Mouse (Mus musculus): ENCODE results near the gene Eloa. TPM values are rescaled to one million over a fixed set of nuclear protein-coding genes. Genes with fewer than 3 reads are reported as not detected.
"Not testable (repeated sequence)": the region's sequence is repeated elsewhere in the genome, so short reads cannot be mapped to it uniquely, and the experiment has no call there.

Eloa gene
- polyA plus RNA-seq, 1 experiment from 2014 or later, result 34.6 TPM

- H3K9me3 ChIP-seq (replicated peaks; ENCODE audit: control insufficient read depth, low read length), result peaks cover 10% of the 10 kb centered on the region
- H3K9ac ChIP-seq (ENCODE audit: low read length), result no peak overlapping the region
- H3K4me2 ChIP-seq (ENCODE audit: low read depth, low read length), result no peak overlapping the region
- no peak overlapping the region for H3K27ac ChIP-seq (ENCODE audit: low read length)
- H3K27me3 ChIP-seq (ENCODE audit: control insufficient read depth, insufficient read depth, low read length), result no peaks in the 10 kb centered on the region
- H3K36me3 ChIP-seq (ENCODE audit: control insufficient read depth, insufficient read depth), result no peaks in the 10 kb centered on the region
- H3K4me3 ChIP-seq (ENCODE audit: low read length), result no peak overlapping the region
- WGBS, result 93% methylated on average over 6 of the region's 6 CpGs
- no peaks in the 10 kb centered on the region for H3K4me1 ChIP-seq (ENCODE audit: control insufficient read depth, insufficient read depth, low read length)
- no peak for ATAC-seq (replicated peaks; ENCODE audit: extremely low read depth, insufficient read depth, low FRiP score)
These were observed 27.6 kb downstream of the Eloa start for GRCm38 (mm10) chr4:135993941-135994340.

GRCm38 (mm10) chr4:135987714-135988113 is 33.8 kb downstream of the Eloa start:
- H3K36me3 ChIP-seq (ENCODE audit: control insufficient read depth, insufficient read depth), result peaks cover 8% of the 10 kb centered on the region
- H3K9me3 ChIP-seq (replicated peaks; ENCODE audit: control insufficient read depth, low read length), result no peaks in the 10 kb centered on the region; the same call in 1 of the 2 replicates
- peaks cover 11% of the 10 kb centered on the region for H3K4me1 ChIP-seq (ENCODE audit: control insufficient read depth, insufficient read depth, low read length)
- no peak for ATAC-seq (replicated peaks; ENCODE audit: extremely low read depth, insufficient read depth, low FRiP score)
- 71% methylated on average over 9 of the region's 9 CpGs for WGBS
- no peaks in the 10 kb centered on the region for H3K27me3 ChIP-seq (ENCODE audit: control insufficient read depth, insufficient read depth, low read length)
- peak overlapping the region; percentile 83 for H3K27ac ChIP-seq (ENCODE audit: low read length)
- peak overlapping the region; percentile 97 for H3K9ac ChIP-seq (ENCODE audit: low read length)
- peak overlapping the region; percentile 97 for H3K4me3 ChIP-seq (ENCODE audit: low read length)
- H3K4me2 ChIP-seq (ENCODE audit: low read depth, low read length), result peak overlapping the region; percentile 96

- WGBS, result under 1% methylated on average over 78 of the region's 81 CpGs
- Histone ChIP-seq H3K9ac (ENCODE audit: low read length) (peak within 1 kb of the TSS; percentile 97), H3K4me3 (ENCODE audit: low read length) (peak within 1 kb of the TSS; percentile 97), H3K27ac (ENCODE audit: low read length) (peak within 1 kb of the TSS; percentile 83), H3K27me3 (ENCODE audit: control insufficient read depth, insufficient read depth, low read length) (no peaks in the 10 kb centered on the region), H3K4me1 (ENCODE audit: control insufficient read depth, insufficient read depth, low read length) (peaks cover 11% of the 10 kb centered on the region), H3K4me2 (ENCODE audit: low read depth, low read length) (peak within 1 kb of the TSS; percentile 96), H3K36me3 (ENCODE audit: control insufficient read depth, insufficient read depth) (peaks cover 8% of the 10 kb centered on the region), H3K9me3 (replicated peaks; ENCODE audit: control insufficient read depth, low read length) (no peaks in the 10 kb centered on the region; the same call in 1 of the 2 replicates)
- ATAC-seq (replicated peaks; ENCODE audit: extremely low read depth, insufficient read depth, low FRiP score), result peak; percentile 88
These were observed 34.4 kb downstream of the Eloa start, which contains the start of gene Pithd1 for GRCm38 (mm10) chr4:135986943-135987710. TSS of gene Pithd1 (minus strand) at chr4:135987264.

- H3K4me1 ChIP-seq (ENCODE audit: control insufficient read depth, insufficient read depth, low read length), result peaks cover 11% of the 10 kb centered on the region
- H3K9me3 ChIP-seq (replicated peaks; ENCODE audit: control insufficient read depth, low read length), result no peaks in the 10 kb centered on the region; the same call in 1 of the 2 replicates
- H3K27me3 ChIP-seq (ENCODE audit: control insufficient read depth, insufficient read depth, low read length), result no peaks in the 10 kb centered on the region
- H3K4me2 ChIP-seq (ENCODE audit: low read depth, low read length), result peak overlapping the region; percentile 96
- 7% methylated on average over 23 of the region's 23 CpGs for WGBS
- H3K36me3 ChIP-seq (ENCODE audit: control insufficient read depth, insufficient read depth), result peaks cover 8% of the 10 kb centered on the region
- H3K27ac ChIP-seq (ENCODE audit: low read length), result peak overlapping the region; percentile 43
- H3K9ac ChIP-seq (ENCODE audit: low read length), result peak overlapping the region; percentile 97
- H3K4me3 ChIP-seq (ENCODE audit: low read length), result peak overlapping the region; percentile 97
- no peak for ATAC-seq (replicated peaks; ENCODE audit: extremely low read depth, insufficient read depth, low FRiP score)
These were observed 35.1 kb downstream of the Eloa start for GRCm38 (mm10) chr4:135986301-135986942.

GRCm38 (mm10) chr4:135985769-135986168 is 35.8 kb downstream of the Eloa start:
- Histone ChIP-seq H3K4me3 (ENCODE audit: low read length) (peak overlapping the region; percentile 97), H3K36me3 (ENCODE audit: control insufficient read depth, insufficient read depth) (peaks cover 8% of the 10 kb centered on the region), H3K27me3 (ENCODE audit: control insufficient read depth, insufficient read depth, low read length) (no peaks in the 10 kb centered on the region), H3K27ac (ENCODE audit: low read length) (no peak overlapping the region), H3K4me1 (ENCODE audit: control insufficient read depth, insufficient read depth, low read length) (peaks cover 11% of the 10 kb centered on the region), H3K9ac (ENCODE audit: low read length) (peak overlapping the region; percentile 97; the same call in 1 of the 2 replicates), H3K4me2 (ENCODE audit: low read depth, low read length) (peak overlapping the region; percentile 96), H3K9me3 (replicated peaks; ENCODE audit: control insufficient read depth, low read length) (no peaks in the 10 kb centered on the region)
- ATAC-seq (replicated peaks; ENCODE audit: extremely low read depth, insufficient read depth, low FRiP score), result no peak
- 83% methylated on average over 7 of the region's 7 CpGs for WGBS

GRCm38 (mm10) chr4:135985193-135985592 is 36.4 kb downstream of the Eloa start:
- Histone ChIP-seq H3K4me3 (ENCODE audit: low read length) (no peak overlapping the region), H3K9me3 (replicated peaks; ENCODE audit: control insufficient read depth, low read length) (no peaks in the 10 kb centered on the region), H3K27me3 (ENCODE audit: control insufficient read depth, insufficient read depth, low read length) (no peaks in the 10 kb centered on the region), H3K4me2 (ENCODE audit: low read depth, low read length) (no peak overlapping the region), H3K4me1 (ENCODE audit: control insufficient read depth, insufficient read depth, low read length) (peaks cover 11% of the 10 kb centered on the region), H3K27ac (ENCODE audit: low read length) (no peak overlapping the region), H3K9ac (ENCODE audit: low read length) (no peak overlapping the region), H3K36me3 (ENCODE audit: control insufficient read depth, insufficient read depth) (peaks cover 8% of the 10 kb centered on the region)
- WGBS, result 82% methylated on average over 5 of the region's 5 CpGs
- ATAC-seq (replicated peaks; ENCODE audit: extremely low read depth, insufficient read depth, low FRiP score), result no peak

GRCm38 (mm10) chr4:135984556-135984955 is 37.0 kb downstream of the Eloa start:
- Histone ChIP-seq H3K36me3 (ENCODE audit: control insufficient read depth, insufficient read depth) (peaks cover 8% of the 10 kb centered on the region), H3K4me2 (ENCODE audit: low read depth, low read length) (no peak overlapping the region)

GRCm38 (mm10) chr4:135981524-135982063 is 40.0 kb downstream of the Eloa start:
- H3K4me2 ChIP-seq (ENCODE audit: low read depth, low read length), result no peak overlapping the region
- H3K4me1 ChIP-seq (ENCODE audit: control insufficient read depth, insufficient read depth, low read length), result peaks cover 8% of the 10 kb centered on the region
- H3K9me3 ChIP-seq (replicated peaks; ENCODE audit: control insufficient read depth, low read length), result no peaks in the 10 kb centered on the region
- no peaks in the 10 kb centered on the region for H3K27me3 ChIP-seq (ENCODE audit: control insufficient read depth, insufficient read depth, low read length)
- peaks cover 13% of the 10 kb centered on the region for H3K36me3 ChIP-seq (ENCODE audit: control insufficient read depth, insufficient read depth)
- WGBS, result 68% methylated on average over 7 of the region's 7 CpGs
- H3K4me3 ChIP-seq (ENCODE audit: low read length), result no peak overlapping the region
- H3K9ac ChIP-seq (ENCODE audit: low read length), result no peak overlapping the region
- ATAC-seq (replicated peaks; ENCODE audit: extremely low read depth, insufficient read depth, low FRiP score), result no peak
- H3K27ac ChIP-seq (ENCODE audit: low read length), result no peak overlapping the region

More at GRCm38 (mm10) chr4:135984556-135984955, 37.0 kb downstream of the Eloa start:
- no peak for ATAC-seq (replicated peaks; ENCODE audit: extremely low read depth, insufficient read depth, low FRiP score)
- Histone ChIP-seq H3K27ac (ENCODE audit: low read length) (no peak overlapping the region), H3K4me1 (ENCODE audit: control insufficient read depth, insufficient read depth, low read length) (peaks cover 11% of the 10 kb centered on the region), H3K27me3 (ENCODE audit: control insufficient read depth, insufficient read depth, low read length) (no peaks in the 10 kb centered on the region), H3K4me3 (ENCODE audit: low read length) (no peak overlapping the region), H3K9ac (ENCODE audit: low read length) (no peak overlapping the region), H3K9me3 (replicated peaks; ENCODE audit: control insufficient read depth, low read length) (no peaks in the 10 kb centered on the region)
- 79% methylated on average over 5 of the region's 5 CpGs for WGBS

- not testable (repeated sequence) for ATAC-seq (replicated peaks; ENCODE audit: extremely low read depth, insufficient read depth, low FRiP score); H3K27me3 ChIP-seq (ENCODE audit: control insufficient read depth, insufficient read depth, low read length); H3K9ac ChIP-seq (ENCODE audit: low read length); H3K4me3 ChIP-seq (ENCODE audit: low read length); H3K4me1 ChIP-seq (ENCODE audit: control insufficient read depth, insufficient read depth, low read length); H3K4me2 ChIP-seq (ENCODE audit: low read depth, low read length); H3K9me3 ChIP-seq (replicated peaks; ENCODE audit: control insufficient read depth, low read length); H3K27ac ChIP-seq (ENCODE audit: low read length)
- 89% methylated on average over 5 of the region's 5 CpGs for WGBS
- peaks cover 24% of the 10 kb centered on the region for H3K36me3 ChIP-seq (ENCODE audit: control insufficient read depth, insufficient read depth)
These were observed 41.3 kb downstream of the Eloa start for GRCm38 (mm10) chr4:135980223-135980622.

Measured in heart, embryonic 16.5 days (tissue).